Comparison of ENCODE assay signal across 21 mouse cellular contexts in genomic region chr12:76486943-76487342, GRCm38 (mm10). TPM values are rescaled to one million over a fixed set of nuclear protein-coding genes. Genes with fewer than 3 reads are reported as not detected.
A peak's percentile ranks its signal among the peaks of the same experiment; 100 is the strongest.
DNase-seq lines count a peak whose midpoint lies in the region; ATAC-seq and TF ChIP-seq lines count a peak whose summit lies in the region.
"Had no signal": no experiment of that assay in that cellular context is flagged by ENCODE, and none has a peak within 500 bp of the region (broad histone marks: within the 10 kb centered on the region; RNA-seq: fewer than 3 reads in every experiment).

No protein-coding gene starts in this region.

- no peak for TF ChIP-seq POLR2A in heart, adult 2 months (IDR thresholded peaks at IDR 0.05; ENCODE audit: insufficient read depth, low read depth, low read length)
- TF ChIP-seq POLR2A in kidney, adult 2 months (IDR thresholded peaks at IDR 0.05; ENCODE audit: low read depth, low read length) = no peak

- intact Hi-C loops in heart, adult 2 months (cut with DNase I) = no loop called here
- intact Hi-C loops in heart, postnatal 14 days (cut with DNase I) = no loop called here

- H3K4me2 ChIP-seq in lung, postnatal 0 days (replicated peaks; ENCODE audit: low read depth, low read length) = no peak overlapping the region
- H3K4me2 ChIP-seq: liver, embryonic 13.5 days had no signal

- no peak for TF ChIP-seq CTCF in heart, adult 2 months (IDR thresholded peaks at IDR 0.05)
- TF ChIP-seq CTCF in lung, postnatal 0 days (IDR thresholded peaks at IDR 0.05) = no peak
- no peak for TF ChIP-seq CTCF in kidney, adult 2 months (conservative IDR thresholded peaks at IDR 0.05; ENCODE audit: insufficient read depth, insufficient read length, low read depth, low read length)

- H3K79me2 ChIP-seq in heart, adult 2 months (replicated peaks; ENCODE audit: control insufficient read depth, insufficient read depth, low read length) = no peaks in the 10 kb centered on the region

- 44% methylated on average over 9 of the region's 9 CpGs for WGBS in heart, adult 2 months
- WGBS in lung, postnatal 0 days = 52% methylated on average over 9 of the region's 9 CpGs
- 57% methylated on average over 9 of the region's 9 CpGs for WGBS in kidney, adult 2 months
- WGBS in forebrain, embryonic 10.5 days = 88% methylated on average over 9 of the region's 9 CpGs

- ATAC-seq in lung, postnatal 0 days = peak; percentile 25; the same call in 1 of the 2 replicates
- peak; percentile 35; the same call in 1 of the 2 replicates for ATAC-seq in megakaryocyte, adult 5-6 weeks (ENCODE audit: poor library complexity, severe bottlenecking)
- ATAC-seq: CD4-positive, CD25-positive, alpha-beta regulatory T cell, adult 4 months; forebrain, postnatal 0 days; hindbrain, postnatal 0 days; intestine, postnatal 0 days; Patski had no signal

- H3K36me3 ChIP-seq in heart, adult 2 months (ENCODE audit: control insufficient read depth, insufficient read depth, low read length) = no peaks in the 10 kb centered on the region
- H3K36me3 ChIP-seq in lung, postnatal 0 days (ENCODE audit: insufficient read depth, low read length) = no peaks in the 10 kb centered on the region
- no peaks in the 10 kb centered on the region for H3K36me3 ChIP-seq in kidney, adult 2 months (ENCODE audit: control insufficient read depth, insufficient read depth, low read length)
- no peaks in the 10 kb centered on the region for H3K36me3 ChIP-seq in forebrain, embryonic 10.5 days (replicated peaks)
- H3K36me3 ChIP-seq: hindbrain, embryonic 10.5 days; liver, embryonic 13.5 days had no signal

- no peak for DNase-seq in heart, adult 2 months
- DNase-seq in heart, postnatal 14 days = no peak
- no peak for DNase-seq in lung, postnatal 0 days (ENCODE audit: low spot score)
- no peak for DNase-seq in lung, postnatal 36 days
- DNase-seq in kidney, adult 2 months = no peak
- no peak for DNase-seq in forebrain, embryonic 10.5 days (ENCODE audit: extremely low spot score, low spot score)
- DNase-seq: adrenal gland, adult 2 months; cerebellum, adult 11-12 months; cerebellum, postnatal 10 days; forebrain, postnatal 0 days; gastrocnemius, postnatal 36 days; kidney, postnatal 4 days; liver, embryonic 13.5 days; lung, adult 2 months; thymus, postnatal 14 days had no signal

- TF ChIP-seq EP300 in heart, adult 2 months (IDR thresholded peaks at IDR 0.05; ENCODE audit: insufficient read depth, low read depth, low read length) = no peak
- no peak for TF ChIP-seq EP300 in lung, postnatal 0 days (IDR thresholded peaks at IDR 0.05)

- H3K27ac ChIP-seq in heart, adult 2 months = peak overlapping the region; percentile 20; the same call in 1 of the 2 replicates
- H3K27ac ChIP-seq in lung, postnatal 0 days (ENCODE audit: low read length) = no peak overlapping the region
- no peak overlapping the region for H3K27ac ChIP-seq in kidney, adult 2 months (ENCODE audit: insufficient read depth, low read depth, low read length)
- H3K27ac ChIP-seq in forebrain, embryonic 10.5 days = no peak overlapping the region
- H3K27ac ChIP-seq: hindbrain, embryonic 10.5 days; hindbrain, postnatal 0 days; liver, embryonic 13.5 days had no signal

- H3K27me3 ChIP-seq in heart, adult 2 months (ENCODE audit: control insufficient read depth, insufficient read depth, low read length) = no peaks in the 10 kb centered on the region
- H3K27me3 ChIP-seq in lung, postnatal 0 days (replicated peaks; ENCODE audit: insufficient read depth, low read length) = no peaks in the 10 kb centered on the region
- H3K27me3 ChIP-seq in kidney, adult 2 months (replicated peaks; ENCODE audit: control insufficient read depth, insufficient read depth, low read length) = no peaks in the 10 kb centered on the region
- H3K27me3 ChIP-seq in forebrain, embryonic 10.5 days (ENCODE audit: poor library complexity, severe bottlenecking) = no peaks in the 10 kb centered on the region
- H3K27me3 ChIP-seq: liver, embryonic 13.5 days; Patski had no signal

- H3K4me3 ChIP-seq in heart, adult 2 months = no peak overlapping the region
- no peak overlapping the region for H3K4me3 ChIP-seq in lung, postnatal 0 days (ENCODE audit: low read depth, low read length)
- no peak overlapping the region for H3K4me3 ChIP-seq in kidney, adult 2 months (ENCODE audit: insufficient read depth, low read depth, low read length)
- H3K4me3 ChIP-seq in forebrain, embryonic 10.5 days = no peak overlapping the region
- H3K4me3 ChIP-seq: hindbrain, embryonic 10.5 days; liver, embryonic 13.5 days had no signal

- H3K9me3 ChIP-seq in lung, postnatal 0 days (ENCODE audit: low read length) = no peaks in the 10 kb centered on the region
- H3K9me3 ChIP-seq in forebrain, embryonic 10.5 days = no peaks in the 10 kb centered on the region
- H3K9me3 ChIP-seq: liver, embryonic 13.5 days had no signal

- H3K4me1 ChIP-seq in heart, adult 2 months (ENCODE audit: control insufficient read depth, insufficient read depth, low read length) = no peaks in the 10 kb centered on the region; the same call in none of the 2 replicates
- H3K4me1 ChIP-seq in lung, postnatal 0 days (ENCODE audit: insufficient read depth, low read depth, low read length) = peaks cover 6% of the 10 kb centered on the region; the same call in 1 of the 2 replicates
- H3K4me1 ChIP-seq in kidney, adult 2 months (ENCODE audit: control insufficient read depth, insufficient read depth, low read length) = no peaks in the 10 kb centered on the region
- H3K4me1 ChIP-seq in forebrain, embryonic 10.5 days = peaks cover 8% of the 10 kb centered on the region
- H3K4me1 ChIP-seq: liver, embryonic 13.5 days had no signal

- no peak overlapping the region for H3K9ac ChIP-seq in heart, adult 2 months (ENCODE audit: low read depth, low read length)
- H3K9ac ChIP-seq in lung, postnatal 0 days (replicated peaks; ENCODE audit: low read depth) = no peak overlapping the region
- H3K9ac ChIP-seq: forebrain, postnatal 0 days; liver, embryonic 13.5 days had no signal

RNA-seq across cellular contexts. Expression of gene Plekhg3, which starts 43.7 kb away (rescaled TPM):
- total RNA-seq in heart, adult 2 months (2021) = 10 to 100 TPM; 11.6 to 13.6 TPM
- 12.9 and 16.8 TPM in 2 replicates for polyA plus RNA-seq in heart, adult 2 months (2012; rRNA removed)
- total RNA-seq in heart, postnatal 14 days (2021) = 10 to 100 TPM; 19.1 to 20.4 TPM
- polyA plus RNA-seq in lung, postnatal 0 days (2015; fragmentation: Nextera tagmentation; extraction: Ambion mirVana) = 2.1 and 2.9 TPM in 2 replicates
- 40.4 and 44.3 TPM in 2 replicates for total RNA-seq in megakaryocyte, adult 5-6 weeks (2015)
- total RNA-seq in megakaryocyte, adult 5-6 weeks (2017) = 46.6 and 50.5 TPM in 2 replicates
- polyA plus RNA-seq in kidney, adult 2 months (2012; rRNA removed) = 57.9 and 67.6 TPM in 2 replicates
- polyA plus RNA-seq in forebrain, embryonic 10.5 days (2016; fragmentation: Nextera tagmentation; extraction: Ambion mirVana) = 1.5 and 2.4 TPM in 2 replicates
